Mouse (Mus musculus) neutrophil, adult 65 days (primary cell): ENCODE results near the gene Mterf1a. TPM values are rescaled to one million over a fixed set of nuclear protein-coding genes. Genes with fewer than 3 reads are reported as not detected.

Source experiments
- total RNA-seq: library from RNA; stranded (reverse); gene quantifications from 2 replicates; pipeline ENCODE4 v1.2.4, GENCODE M21; 2023

Mterf1a gene
- total RNA-seq = 2.7 and 5.4 TPM in 2 replicates

GRCm38 (mm10) chr5:3893459-3894293 is at the start of gene Mterf1a:
Mterf1a (minus strand) TSS chr5:3893933.

GRCm38 (mm10) chr5:3927801-3928689 is 34.3 kb upstream of the Mterf1a start, which contains the start of gene Akap9:
Akap9 (plus strand) TSS chr5:3928054.

GRCm38 (mm10) chr5:3845026-3845425 is 48.7 kb downstream of the Mterf1a start, which contains the start of gene Lrrd1:
Lrrd1 (plus strand) TSS chr5:3845173.

Other genes with a start within 250 kb of the Mterf1a start
- gene Tmbim7, start 242.8 kb downstream of the Mterf1a start, total RNA-seq = not detected in 2 replicates
- gene Gatad1, start 236.7 kb downstream of the Mterf1a start, total RNA-seq = 51.2 and 53.3 TPM in 2 replicates
- 19.8 and 26.2 TPM in 2 replicates for gene Ankib1, start 91.0 kb downstream of the Mterf1a start, total RNA-seq
- gene Krit1, start 90.7 kb downstream of the Mterf1a start, total RNA-seq = 37.8 and 45.8 TPM in 2 replicates
- not detected in 2 replicates for gene Lrrd1, start 48.8 kb downstream of the Mterf1a start, total RNA-seq
- gene Akap9, start 34.1 kb upstream of the Mterf1a start, total RNA-seq = 44.6 and 77.4 TPM in 2 replicates
- gene Cyp51, start 210.8 kb upstream of the Mterf1a start, total RNA-seq = 7.6 and 8.0 TPM in 2 replicates